In genomic region chr7:75259945-75260344, GRCm38 (mm10) we compare ENCODE assay signal across 27 mouse cellular contexts. TPM values are rescaled to one million over a fixed set of nuclear protein-coding genes. Genes with fewer than 3 reads are reported as not detected.
DNase-seq lines count a peak whose midpoint lies in the region; ATAC-seq and TF ChIP-seq lines count a peak whose summit lies in the region.
"Had no signal": no experiment of that assay in that cellular context is flagged by ENCODE, and none has a peak within 500 bp of the region (broad histone marks: within the 10 kb centered on the region; RNA-seq: fewer than 3 reads in every experiment).

No protein-coding gene starts in this region.

- peak; percentile 68; the same call in 1 of the 2 replicates for ATAC-seq in forebrain, embryonic 14.5 days
- ATAC-seq in limb, embryonic 11.5 days (ENCODE audit: insufficient number of reproducible peaks, low FRiP score, low TSS enrichment, low read depth) = peak; percentile 79
- no peak for ATAC-seq in intestine, embryonic 15.5 days
- ATAC-seq: hindbrain, embryonic 16.5 days; intestine, postnatal 0 days had no signal

- no peak overlapping the region; the same call in 1 of the 2 replicates for H3K27ac ChIP-seq in forebrain, embryonic 14.5 days (ENCODE audit: low read depth, low read length)
- H3K27ac ChIP-seq in forebrain, embryonic 10.5 days = no peak overlapping the region
- H3K27ac ChIP-seq in limb, embryonic 11.5 days (replicated peaks; ENCODE audit: low read depth, low read length) = no peak overlapping the region
- H3K27ac ChIP-seq in intestine, embryonic 15.5 days = no peak overlapping the region
- H3K27ac ChIP-seq: embryonic facial prominence, embryonic 10.5 days; hindbrain, embryonic 10.5 days; kidney, embryonic 15.5 days; left cerebral cortex, adult 2 months; liver, embryonic 13.5 days; midbrain, embryonic 12.5 days had no signal

- H3K36me3 ChIP-seq in forebrain, embryonic 14.5 days (ENCODE audit: control insufficient read depth, insufficient read depth, low read length) = no peaks in the 10 kb centered on the region
- no peaks in the 10 kb centered on the region for H3K36me3 ChIP-seq in forebrain, embryonic 10.5 days (replicated peaks)
- no peaks in the 10 kb centered on the region for H3K36me3 ChIP-seq in limb, embryonic 11.5 days (ENCODE audit: control insufficient read depth, insufficient read depth, low read length)
- H3K36me3 ChIP-seq in intestine, embryonic 15.5 days = no peaks in the 10 kb centered on the region
- H3K36me3 ChIP-seq: embryonic facial prominence, embryonic 10.5 days; heart, embryonic 12.5 days; hindbrain, embryonic 10.5 days; kidney, embryonic 15.5 days; liver, embryonic 13.5 days; midbrain, embryonic 12.5 days had no signal

- no peak for TF ChIP-seq POLR2A in brain, embryonic 14.5 days (IDR thresholded peaks at IDR 0.05; ENCODE audit: borderline replicate concordance, extremely low read depth, insufficient read depth, insufficient read length, poor library complexity, severe bottlenecking)

- H3K4me1 ChIP-seq in forebrain, embryonic 14.5 days (ENCODE audit: control insufficient read depth, insufficient read depth, low read length) = no peaks in the 10 kb centered on the region
- H3K4me1 ChIP-seq in forebrain, embryonic 10.5 days = no peaks in the 10 kb centered on the region
- no peaks in the 10 kb centered on the region for H3K4me1 ChIP-seq in limb, embryonic 11.5 days (ENCODE audit: control insufficient read depth, insufficient read depth, low read length)
- no peaks in the 10 kb centered on the region for H3K4me1 ChIP-seq in intestine, embryonic 15.5 days (replicated peaks)
- H3K4me1 ChIP-seq: embryonic facial prominence, embryonic 10.5 days; heart, embryonic 12.5 days; hindbrain, embryonic 10.5 days; kidney, embryonic 15.5 days; liver, embryonic 13.5 days; midbrain, embryonic 12.5 days had no signal

- no peak overlapping the region for H3K4me2 ChIP-seq in forebrain, embryonic 14.5 days (ENCODE audit: low read length)
- no peak overlapping the region for H3K4me2 ChIP-seq in limb, embryonic 11.5 days (ENCODE audit: low read depth, severe bottlenecking)
- no peak overlapping the region for H3K4me2 ChIP-seq in intestine, embryonic 15.5 days (replicated peaks)
- H3K4me2 ChIP-seq: heart, embryonic 12.5 days; kidney, embryonic 15.5 days; liver, embryonic 13.5 days; midbrain, embryonic 12.5 days had no signal

- TF ChIP-seq CTCF in brain, embryonic 14.5 days (IDR thresholded peaks at IDR 0.05; ENCODE audit: borderline replicate concordance, extremely low read depth, insufficient read depth, insufficient read length) = no peak

- no peaks in the 10 kb centered on the region for H3K27me3 ChIP-seq in forebrain, embryonic 14.5 days (replicated peaks; ENCODE audit: control insufficient read depth, insufficient read depth, low read length)
- H3K27me3 ChIP-seq in forebrain, embryonic 10.5 days (ENCODE audit: poor library complexity, severe bottlenecking) = no peaks in the 10 kb centered on the region
- H3K27me3 ChIP-seq in limb, embryonic 11.5 days (ENCODE audit: control insufficient read depth, insufficient read depth, low read length) = no peaks in the 10 kb centered on the region
- no peaks in the 10 kb centered on the region for H3K27me3 ChIP-seq in intestine, embryonic 15.5 days (replicated peaks)
- H3K27me3 ChIP-seq: heart, embryonic 12.5 days; kidney, embryonic 15.5 days; liver, embryonic 13.5 days; midbrain, embryonic 12.5 days had no signal

- H3K9me3 ChIP-seq in forebrain, embryonic 14.5 days (replicated peaks; ENCODE audit: control insufficient read depth, low read length) = no peaks in the 10 kb centered on the region
- no peaks in the 10 kb centered on the region for H3K9me3 ChIP-seq in forebrain, embryonic 10.5 days
- H3K9me3 ChIP-seq in limb, embryonic 11.5 days (ENCODE audit: control insufficient read depth, low read length) = no peaks in the 10 kb centered on the region
- H3K9me3 ChIP-seq in intestine, embryonic 15.5 days = no peaks in the 10 kb centered on the region
- H3K9me3 ChIP-seq: embryonic facial prominence, embryonic 10.5 days; heart, embryonic 12.5 days; hindbrain, embryonic 10.5 days; kidney, embryonic 15.5 days; liver, embryonic 13.5 days; midbrain, embryonic 12.5 days had no signal

- 45% methylated on average over 3 of the region's 3 CpGs for WGBS in forebrain, embryonic 14.5 days
- WGBS in forebrain, embryonic 10.5 days = 84% methylated on average over 3 of the region's 3 CpGs
- 13% methylated on average over 3 of the region's 3 CpGs for WGBS in limb, embryonic 11.5 days
- WGBS in intestine, embryonic 15.5 days = 57% methylated on average over 3 of the region's 3 CpGs

- DNase-seq in forebrain, embryonic 14.5 days (ENCODE audit: low spot score) = peak; percentile 57
- DNase-seq in forebrain, embryonic 10.5 days (ENCODE audit: extremely low spot score, low spot score) = no peak
- DNase-seq in brain, embryonic 14.5 days (ENCODE audit: low read depth) = peak; percentile 73
- DNase-seq in limb, embryonic 11.5 days (ENCODE audit: low spot score) = peak; percentile 67
- DNase-seq in retina, embryonic 14.5 days (ENCODE audit: low spot score) = peak; percentile 50
- DNase-seq in spleen, postnatal 36 days (ENCODE audit: low spot score in 2 of 2) = no peak
- DNase-seq: adrenal gland, postnatal 36 days; cerebellum, adult 11 months; cerebellum, adult 9-11 months; gastrocnemius, postnatal 10 days; heart, postnatal 10 days; kidney, postnatal 4 days; liver, embryonic 13.5 days; lung, adult 2 months; lung, postnatal 14 days; right cerebral cortex, adult 18-20 months; thymus, adult 2 months; thymus, postnatal 4 days had no signal

- H3K4me3 ChIP-seq in forebrain, embryonic 14.5 days (ENCODE audit: low read depth, low read length) = no peak overlapping the region
- no peak overlapping the region for H3K4me3 ChIP-seq in forebrain, embryonic 10.5 days
- H3K4me3 ChIP-seq in limb, embryonic 11.5 days (ENCODE audit: low read depth, low read length) = no peak overlapping the region
- H3K4me3 ChIP-seq in intestine, embryonic 15.5 days (replicated peaks) = no peak overlapping the region
- H3K4me3 ChIP-seq: embryonic facial prominence, embryonic 10.5 days; heart, embryonic 12.5 days; hindbrain, embryonic 10.5 days; kidney, embryonic 15.5 days; left cerebral cortex, adult 2 months; liver, embryonic 13.5 days; midbrain, embryonic 12.5 days had no signal

- no peak overlapping the region for H3K9ac ChIP-seq in forebrain, embryonic 14.5 days (ENCODE audit: low read length)
- H3K9ac ChIP-seq in limb, embryonic 11.5 days (ENCODE audit: low read length) = no peak overlapping the region
- H3K9ac ChIP-seq in intestine, embryonic 15.5 days = no peak overlapping the region
- H3K9ac ChIP-seq: heart, embryonic 12.5 days; kidney, embryonic 15.5 days; liver, embryonic 13.5 days; midbrain, embryonic 12.5 days had no signal

RNA-seq across cellular contexts. Expression of gene Sv2b, which starts 49.1 kb away (rescaled TPM):
- polyA plus RNA-seq in forebrain, embryonic 14.5 days (2014; fragmentation: Nextera tagmentation; extraction: Ambion mirVana) = 8.4 and 10.4 TPM in 2 replicates
- polyA plus RNA-seq in forebrain, embryonic 10.5 days (2016; fragmentation: Nextera tagmentation; extraction: Ambion mirVana) = 1.1 and 1.3 TPM in 2 replicates
- polyA plus RNA-seq in brain, embryonic 14.5 days (2012; rRNA removed) = 4.7 and 7.0 TPM in 2 replicates
- polyA plus RNA-seq in limb, embryonic 11.5 days (2014; fragmentation: Nextera tagmentation; extraction: Ambion mirVana) = 1.1 and 2.2 TPM in 2 replicates
- 0.90 and 1.1 TPM in 2 replicates for polyA plus RNA-seq in intestine, embryonic 15.5 days (2015; fragmentation: Nextera tagmentation; extraction: Ambion mirVana)

Comparison
In these comparisons a context has a peak if more than half of its experiments do, and no peak if none do; other contexts are left out.
1. DNase-seq: peak in forebrain, embryonic 14.5 days (single experiment), brain, embryonic 14.5 days (single experiment), limb, embryonic 11.5 days (single experiment) and retina, embryonic 14.5 days (single experiment); none in forebrain, embryonic 10.5 days (single experiment) and spleen, postnatal 36 days (0 of 2).